Mouse (Mus musculus) forebrain, embryonic 13.5 days (tissue): ENCODE results near the gene Thyn1. TPM values are rescaled to one million over a fixed set of nuclear protein-coding genes. Genes with fewer than 3 reads are reported as not detected.

Source experiments
- ATAC-seq: fragments of 200-750 bp; cut with Nextera tagmentation; 2 replicates; pipeline ENCODE4 v1.8.0; 2017
- H3K27ac ChIP-seq: fragments of 300-500 bp; sonication (generic); 2 replicates; pipeline ENCODE4 v1.5.1; 2015; ENCODE audit warnings: inconsistent platforms, mild to moderate bottlenecking, moderate library complexity
- H3K27me3 ChIP-seq: fragments of 300-500 bp; sonication (generic); 2 replicates; pipeline ENCODE4 v1.6.1; 2015; ENCODE audit warnings: mild to moderate bottlenecking, inconsistent platforms
- H3K36me3 ChIP-seq: fragments of 300-500 bp; sonication (generic); 2 replicates; pipeline ENCODE4 v1.6.1; 2015; ENCODE audit warnings: mild to moderate bottlenecking, inconsistent platforms; ENCODE audit not compliant: poor library complexity, severe bottlenecking
- H3K4me1 ChIP-seq: fragments of 300-500 bp; sonication (generic); 2 replicates; pipeline ENCODE4 v1.6.1; 2015; ENCODE audit warnings: inconsistent platforms
- H3K4me2 ChIP-seq: fragments of 300-500 bp; sonication (generic); 2 replicates; pipeline ENCODE4 v1.6.1; 2015; ENCODE audit warnings: inconsistent platforms, mild to moderate bottlenecking, moderate library complexity
- H3K4me3 ChIP-seq: fragments of 300-500 bp; sonication (generic); 2 replicates; pipeline ENCODE4 v1.5.1; 2015; ENCODE audit warnings: mild to moderate bottlenecking, inconsistent platforms
- H3K9ac ChIP-seq: fragments of 300-500 bp; sonication (generic); 2 replicates; pipeline ENCODE4 v1.6.1; 2015; ENCODE audit warnings: mild to moderate bottlenecking, inconsistent platforms
- H3K9me3 ChIP-seq: fragments of 300-500 bp; sonication (generic); replicated peaks from 2 replicates; pipeline ENCODE4 v1.6.1; 2016; ENCODE audit warnings: inconsistent platforms
- WGBS: fragments of 180-500 bp; shearing (Covaris S2); methylation state at CpG from one replicate; pipeline ENCODE4 v1.1.7; 2015; 5-methylcytosine and 5-hydroxymethylcytosine counted together
- polyA plus RNA-seq: library from polyadenylated mRNA; unstranded; fragments of >200 nt; fragmentation: Nextera tagmentation; extraction: Ambion mirVana; gene quantifications from 2 replicates; pipeline ENCODE4 v1.2.1, GENCODE M21; 2015

The Thyn1 gene
- polyA plus RNA-seq, 1 experiment from 2014 or later = 154 TPM

DNA sequence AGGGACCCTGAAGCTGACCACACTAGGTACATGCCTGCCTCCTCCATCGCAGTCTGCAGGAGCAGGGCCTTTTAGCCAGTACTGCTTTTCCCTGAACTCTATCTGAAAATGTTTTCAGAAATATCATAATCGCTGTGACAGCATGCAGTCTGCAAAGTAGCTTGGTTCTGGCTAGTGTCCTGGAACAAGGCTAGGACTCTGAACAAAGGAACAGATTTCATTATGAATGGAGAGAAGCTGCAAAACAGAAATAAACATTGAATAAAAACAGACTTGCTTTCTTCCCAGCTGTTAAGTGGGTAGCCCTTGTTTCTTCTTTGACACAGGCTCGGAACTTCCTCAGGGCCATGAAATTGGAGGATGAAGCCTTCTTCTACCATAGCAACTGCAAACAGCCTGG, 5.7 kb downstream of the Thyn1 start:
- Histone ChIP-seq H3K36me3 (peaks cover 75% of the 10 kb centered on the region), H3K9ac (no peak overlapping the region), H3K27me3 (no peaks in the 10 kb centered on the region), H3K4me3 (no peak overlapping the region), H3K4me2 (no peak overlapping the region), H3K4me1 (peaks cover 15% of the 10 kb centered on the region), H3K9me3 (no peaks in the 10 kb centered on the region), H3K27ac (peak overlapping the region; percentile 55)
- 86% methylated on average over 3 of the region's 3 CpGs for WGBS
- ATAC-seq = no peak

DNA sequence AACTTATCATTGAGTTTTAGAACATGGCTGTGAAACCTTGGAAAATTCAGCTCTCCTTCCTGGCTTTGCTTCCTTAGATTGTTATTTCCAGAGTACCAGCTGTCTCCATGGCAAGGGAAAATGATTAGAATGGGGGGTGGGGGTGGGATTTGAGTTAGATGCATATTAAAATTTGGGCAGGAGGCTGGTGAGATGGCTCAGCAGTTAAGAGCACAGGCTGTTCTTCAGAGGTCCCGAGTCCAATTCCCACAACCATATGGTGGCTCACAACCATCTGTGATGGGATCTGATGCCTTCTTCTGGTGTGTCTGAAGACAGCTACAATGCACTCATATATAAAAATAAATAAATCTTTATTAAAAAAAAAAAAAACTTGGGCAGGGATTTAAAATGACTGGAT, 6.4 kb downstream of the Thyn1 start:
- 73% methylated on average over 1 of the region's 1 CpGs for WGBS
- Histone ChIP-seq H3K4me2 (no peak overlapping the region), H3K9me3 (no peaks in the 10 kb centered on the region), H3K27ac (no peak overlapping the region), H3K9ac (no peak overlapping the region), H3K36me3 (peaks cover 82% of the 10 kb centered on the region), H3K4me1 (peaks cover 8% of the 10 kb centered on the region), H3K27me3 (no peaks in the 10 kb centered on the region), H3K4me3 (no peak overlapping the region)
- ATAC-seq = peak; percentile 61

DNA sequence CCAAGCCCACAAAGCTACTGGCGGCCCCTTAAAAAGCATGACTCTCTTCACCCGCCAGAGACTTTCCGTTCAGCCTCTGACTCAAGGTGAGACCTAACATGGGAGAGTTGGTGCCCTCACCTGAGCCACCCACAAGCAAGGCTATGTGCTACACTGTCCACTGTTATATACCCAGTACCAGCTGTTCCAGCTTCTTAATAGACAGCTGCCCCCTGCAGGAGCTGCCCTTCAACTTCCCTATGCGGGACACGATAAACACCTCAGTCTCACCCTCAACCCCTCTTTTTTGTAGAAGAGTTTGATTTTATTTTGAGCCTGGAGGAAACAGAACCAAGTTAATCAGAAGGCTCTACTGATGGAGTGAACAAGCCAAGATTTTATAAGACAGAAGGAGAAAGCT, 7.4 kb downstream of the Thyn1 start:
- H3K9me3 ChIP-seq = no peaks in the 10 kb centered on the region
- H3K4me1 ChIP-seq = no peaks in the 10 kb centered on the region
- no peak overlapping the region for H3K4me2 ChIP-seq
- ATAC-seq = no peak
- WGBS = 94% methylated on average over 5 of the region's 5 CpGs
- no peak overlapping the region for H3K4me3 ChIP-seq
- no peaks in the 10 kb centered on the region for H3K27me3 ChIP-seq
- H3K27ac ChIP-seq = no peak overlapping the region
- H3K36me3 ChIP-seq = peaks cover 91% of the 10 kb centered on the region
- H3K9ac ChIP-seq = no peak overlapping the region

DNA sequence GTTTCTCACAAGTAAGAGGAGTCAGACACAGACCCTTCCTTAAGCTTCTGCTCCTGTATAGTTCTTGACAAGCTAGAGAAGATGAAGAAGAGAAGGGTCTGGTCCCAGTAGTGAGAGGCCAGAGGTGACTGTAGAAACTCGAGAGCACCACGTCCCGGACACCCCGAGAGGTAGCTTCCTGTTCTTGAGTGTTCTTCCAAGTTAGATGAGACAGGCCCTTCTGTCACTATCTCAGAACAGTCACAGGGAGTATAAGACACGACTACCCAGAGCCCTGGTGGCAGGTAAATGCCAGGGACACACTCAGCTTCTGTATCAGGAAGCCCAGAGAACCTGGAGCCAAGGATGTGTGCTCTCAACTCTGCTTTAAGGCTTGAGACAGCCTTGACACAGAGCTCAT, 9.7 kb downstream of the Thyn1 start:
- Histone ChIP-seq H3K9me3 (no peaks in the 10 kb centered on the region), H3K9ac (no peak overlapping the region), H3K36me3 (peaks cover 98% of the 10 kb centered on the region), H3K4me2 (no peak overlapping the region), H3K4me3 (no peak overlapping the region), H3K27me3 (no peaks in the 10 kb centered on the region), H3K4me1 (no peaks in the 10 kb centered on the region), H3K27ac (no peak overlapping the region)
- WGBS = 92% methylated on average over 5 of the region's 5 CpGs
- no peak for ATAC-seq

DNA sequence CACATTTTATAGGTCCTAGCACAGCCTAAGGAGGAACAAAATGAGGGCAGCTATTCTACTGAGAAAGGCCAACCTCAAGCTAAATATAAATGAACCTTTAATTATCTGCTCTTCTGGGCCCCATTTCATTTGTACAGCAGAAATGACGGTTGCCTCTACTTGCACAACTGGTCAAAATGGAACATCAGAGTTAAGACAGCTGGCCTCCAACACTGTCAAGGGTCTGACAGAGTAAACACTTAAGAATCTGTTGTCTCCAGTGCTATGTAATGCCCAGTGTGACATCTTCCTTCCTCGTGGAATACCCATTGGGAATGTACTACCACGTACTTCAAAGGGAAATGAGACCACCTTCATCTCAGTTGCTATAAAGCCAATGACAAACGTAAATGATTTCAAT, 12.1 kb downstream of the Thyn1 start:
- Histone ChIP-seq H3K4me1 (no peaks in the 10 kb centered on the region), H3K9ac (no peak overlapping the region), H3K4me2 (no peak overlapping the region), H3K27ac (no peak overlapping the region), H3K27me3 (no peaks in the 10 kb centered on the region), H3K36me3 (peaks cover 97% of the 10 kb centered on the region), H3K4me3 (no peak overlapping the region), H3K9me3 (no peaks in the 10 kb centered on the region)
- no peak for ATAC-seq
- 95% methylated on average over 4 of the region's 4 CpGs for WGBS

DNA sequence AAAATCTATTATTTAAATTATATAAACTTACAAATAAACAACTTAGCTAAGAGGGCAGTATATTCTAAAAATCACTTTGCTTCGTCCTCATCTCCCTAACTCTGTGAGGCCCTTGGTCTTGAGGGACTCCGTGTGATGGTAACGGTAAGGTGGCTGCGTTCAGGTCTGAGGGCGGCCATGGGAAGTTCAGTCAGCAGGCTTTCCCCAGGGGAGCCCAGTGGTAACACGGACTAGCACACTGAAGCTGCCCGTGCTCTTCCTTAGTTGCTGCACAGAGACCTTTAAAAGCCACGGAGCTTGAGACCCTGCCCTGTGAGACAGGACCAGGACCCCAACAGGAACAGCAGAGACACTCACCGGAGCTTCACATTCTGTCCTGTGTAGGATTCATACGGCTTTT, 19.5 kb downstream of the Thyn1 start:
- Histone ChIP-seq H3K27me3 (no peaks in the 10 kb centered on the region), H3K4me3 (no peak overlapping the region), H3K27ac (no peak overlapping the region), H3K36me3 (peaks cover 60% of the 10 kb centered on the region), H3K4me1 (no peaks in the 10 kb centered on the region), H3K9me3 (no peaks in the 10 kb centered on the region), H3K9ac (no peak overlapping the region), H3K4me2 (no peak overlapping the region)
- no peak for ATAC-seq
- 93% methylated on average over 10 of the region's 10 CpGs for WGBS

DNA sequence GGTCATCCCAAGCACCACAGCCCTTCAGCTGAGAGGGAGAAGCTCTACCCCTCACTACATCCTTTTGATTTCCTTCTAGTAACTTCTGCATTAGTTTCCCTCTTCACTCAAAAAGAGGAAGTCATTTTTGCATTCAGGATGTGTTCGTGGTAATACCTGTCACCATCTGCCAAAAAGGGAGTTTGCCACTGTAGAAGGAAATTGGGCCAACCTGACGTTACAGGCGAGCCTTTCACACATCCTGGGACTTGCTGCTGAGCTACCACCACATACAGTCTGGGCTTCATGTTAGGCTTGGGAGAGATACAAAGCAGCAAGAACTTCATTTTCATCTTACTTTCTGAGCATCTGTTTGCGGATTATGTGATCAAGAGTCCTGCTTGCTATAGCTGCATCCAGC, 24.2 kb downstream of the Thyn1 start:
- no peak overlapping the region for H3K4me3 ChIP-seq
- H3K27ac ChIP-seq = no peak overlapping the region
- H3K36me3 ChIP-seq = peaks cover 15% of the 10 kb centered on the region
- 91% methylated on average over 4 of the region's 4 CpGs for WGBS
- no peaks in the 10 kb centered on the region for H3K27me3 ChIP-seq
- peaks cover 30% of the 10 kb centered on the region for H3K4me1 ChIP-seq
- no peak overlapping the region for H3K9ac ChIP-seq
- no peaks in the 10 kb centered on the region for H3K9me3 ChIP-seq
- no peak for ATAC-seq
- H3K4me2 ChIP-seq = no peak overlapping the region

DNA sequence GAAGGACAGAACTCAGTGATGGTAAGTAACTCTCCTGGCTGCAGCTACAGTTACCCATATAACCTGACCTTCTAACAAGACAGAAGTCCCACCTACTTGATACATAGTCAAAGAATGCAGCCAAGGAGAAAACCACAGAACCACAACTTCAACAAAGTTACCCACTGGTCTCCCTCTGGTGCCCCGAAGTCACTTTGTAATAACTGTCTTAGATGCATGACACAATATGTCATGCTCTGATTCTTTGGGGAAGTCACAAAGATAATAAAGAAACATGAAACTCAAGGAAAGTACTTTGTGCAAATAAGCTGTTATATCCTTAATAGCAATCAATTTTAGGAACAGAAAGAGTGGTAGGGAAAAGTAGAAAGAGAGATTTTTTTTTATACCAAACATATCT, 27.2 kb downstream of the Thyn1 start:
- H3K4me3 ChIP-seq = no peak overlapping the region
- H3K4me1 ChIP-seq = peaks cover 41% of the 10 kb centered on the region
- no peak overlapping the region for H3K27ac ChIP-seq
- H3K27me3 ChIP-seq = no peaks in the 10 kb centered on the region
- 85% methylated on average over 1 of the region's 1 CpGs for WGBS
- H3K36me3 ChIP-seq = peaks cover 4% of the 10 kb centered on the region; the same call in 1 of the 2 replicates
- H3K9ac ChIP-seq = no peak overlapping the region
- ATAC-seq = no peak
- H3K9me3 ChIP-seq = no peaks in the 10 kb centered on the region
- H3K4me2 ChIP-seq = peak overlapping the region; percentile 76; the same call in 1 of the 2 replicates

DNA sequence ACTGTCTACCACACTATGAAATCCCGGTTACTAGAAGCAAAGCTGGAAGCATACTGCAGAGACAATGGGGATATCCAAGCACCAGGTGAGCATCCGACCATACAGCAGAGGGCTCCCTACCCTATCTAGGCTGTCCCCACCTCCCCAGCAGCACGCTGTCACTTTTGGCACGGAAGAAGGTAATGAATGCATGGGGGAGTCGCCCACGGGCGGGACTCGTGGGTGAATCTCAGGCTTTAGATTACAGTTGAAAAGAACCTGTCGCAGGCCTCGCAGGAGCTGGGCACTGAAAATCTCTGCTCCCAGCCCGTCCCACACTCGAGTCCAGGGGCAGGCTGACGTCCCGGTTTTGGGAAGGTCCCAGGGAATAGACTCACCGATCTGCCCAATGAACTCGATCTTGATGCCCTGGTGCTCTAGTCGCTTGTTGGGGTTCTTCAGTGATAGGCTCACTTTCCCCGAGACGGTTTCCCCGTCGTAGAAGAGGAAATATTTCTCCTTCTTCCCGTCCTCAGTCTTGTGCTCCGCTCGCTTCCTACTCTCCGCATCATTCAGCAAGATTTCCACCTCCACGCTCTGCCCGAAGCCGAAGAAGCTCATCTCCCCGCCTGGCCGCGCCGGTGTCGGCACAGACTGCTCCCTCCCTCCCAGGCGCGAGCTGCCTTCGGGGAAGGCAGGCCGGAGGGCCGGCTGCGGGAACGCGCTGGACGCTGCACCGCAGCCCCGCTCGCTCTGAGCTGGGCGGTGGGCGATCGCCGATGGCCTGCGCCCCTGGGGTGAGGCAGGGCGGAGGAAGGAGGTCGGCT, 29.7 kb downstream of the Thyn1 start:
- Histone ChIP-seq H3K36me3 (peaks cover 3% of the 10 kb centered on the region; the same call in 1 of the 2 replicates), H3K9me3 (no peaks in the 10 kb centered on the region), H3K9ac (peak overlapping the region; percentile 97), H3K4me1 (peaks cover 50% of the 10 kb centered on the region), H3K4me3 (peak overlapping the region; percentile 97), H3K27me3 (no peaks in the 10 kb centered on the region), H3K27ac (peak overlapping the region; percentile 92), H3K4me2 (peak overlapping the region; percentile 76)
- WGBS = 0% methylated on average over 51 of the region's 52 CpGs
- ATAC-seq = peak; percentile 41

DNA sequence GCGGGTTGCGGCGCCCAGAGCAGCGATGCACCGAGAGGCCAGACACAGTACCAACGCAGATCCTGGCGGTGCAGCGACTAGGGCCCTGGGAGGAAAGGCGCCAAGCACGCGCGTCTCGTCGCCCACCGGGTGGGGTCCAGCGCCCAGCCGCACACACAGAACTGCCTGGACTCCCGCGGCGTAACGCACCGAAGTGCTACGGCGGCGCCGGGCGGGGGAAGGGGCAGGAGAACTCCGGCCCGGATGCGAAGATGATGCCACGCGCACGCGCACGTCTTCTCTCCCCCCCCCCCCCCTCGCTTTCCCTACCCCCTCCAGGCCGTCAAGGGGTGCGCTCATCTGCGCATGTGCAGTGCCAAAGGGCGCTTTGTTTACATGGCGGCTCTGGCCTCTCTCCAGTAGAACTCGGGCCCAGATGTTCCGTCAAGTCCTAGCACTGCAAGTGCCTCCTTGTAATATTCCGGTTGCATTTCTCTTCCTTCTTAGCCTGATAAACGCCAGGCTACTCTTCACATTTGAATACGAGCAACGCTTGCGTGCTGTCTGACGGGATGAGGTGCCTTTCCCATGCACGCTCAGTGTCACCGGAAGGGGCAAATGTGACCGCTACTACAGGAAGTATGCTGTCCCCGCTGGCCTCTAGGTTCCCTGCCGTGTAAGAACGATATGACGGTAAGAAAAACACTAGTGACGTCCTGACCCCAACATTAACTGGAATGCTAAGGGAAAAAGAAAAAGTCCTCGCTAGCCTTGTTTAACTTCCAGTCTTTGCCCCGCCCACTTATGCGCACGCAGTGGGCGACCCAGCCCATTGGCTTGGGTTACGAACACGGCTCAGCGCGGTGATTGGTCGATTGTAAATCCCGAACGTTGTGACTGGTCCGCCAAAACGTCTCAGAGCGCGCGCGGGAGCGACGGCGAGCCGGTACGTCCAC, 30.6 kb downstream of the Thyn1 start, which contains the start of the genes Vps26b and Ncapd3:
Vps26b (minus strand) TSS at position 238 of the 935 bp plus-strand sequence.
Ncapd3 (plus strand) TSS at position 348 of the 935 bp plus-strand sequence.
- peak within 1 kb of the TSS; percentile 76 for H3K4me2 ChIP-seq
- peaks cover 3% of the 10 kb centered on the region; the same call in 1 of the 2 replicates for H3K36me3 ChIP-seq
- peaks cover 50% of the 10 kb centered on the region for H3K4me1 ChIP-seq
- WGBS = under 1% methylated on average over 67 of the region's 80 CpGs
- ATAC-seq = peak; percentile 95
- no peaks in the 10 kb centered on the region for H3K27me3 ChIP-seq
- H3K9me3 ChIP-seq = no peaks in the 10 kb centered on the region
- H3K4me3 ChIP-seq = peak within 1 kb of the TSS; percentile 97
- peak within 1 kb of the TSS; percentile 97 for H3K9ac ChIP-seq
- H3K27ac ChIP-seq = peak within 1 kb of the TSS; percentile 92

DNA sequence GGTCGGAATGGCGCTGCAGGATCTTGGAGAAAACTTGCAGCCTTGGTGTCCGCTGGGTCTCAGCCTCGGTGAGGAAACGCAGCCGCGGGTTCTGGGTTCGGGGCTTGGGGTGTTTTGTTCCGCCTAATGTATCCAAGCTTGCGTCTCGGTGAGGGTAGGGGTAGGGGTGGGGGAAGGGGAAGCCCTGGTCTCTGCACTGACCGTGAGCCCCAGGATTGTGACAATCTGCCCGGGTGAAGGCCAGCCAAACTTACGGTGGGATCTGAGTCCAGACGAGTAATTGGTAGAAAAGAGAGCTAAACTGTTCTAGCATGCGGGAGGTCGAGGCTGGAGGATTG, 31.2 kb downstream of the Thyn1 start:
- H3K27me3 ChIP-seq = no peaks in the 10 kb centered on the region
- H3K4me2 ChIP-seq = peak overlapping the region; percentile 76
- H3K4me1 ChIP-seq = peaks cover 50% of the 10 kb centered on the region
- H3K9ac ChIP-seq = peak overlapping the region; percentile 75
- peak overlapping the region; percentile 97 for H3K4me3 ChIP-seq
- under 1% methylated on average over 17 of the region's 17 CpGs for whole genome bisulfite sequencing
- H3K27ac ChIP-seq = peak overlapping the region; percentile 10; the same call in 1 of the 2 replicates
- H3K9me3 ChIP-seq = no peaks in the 10 kb centered on the region
- no peak; the same call in 1 of the 2 replicates for ATAC-seq
- peaks cover 3% of the 10 kb centered on the region; the same call in 1 of the 2 replicates for H3K36me3 ChIP-seq

DNA sequence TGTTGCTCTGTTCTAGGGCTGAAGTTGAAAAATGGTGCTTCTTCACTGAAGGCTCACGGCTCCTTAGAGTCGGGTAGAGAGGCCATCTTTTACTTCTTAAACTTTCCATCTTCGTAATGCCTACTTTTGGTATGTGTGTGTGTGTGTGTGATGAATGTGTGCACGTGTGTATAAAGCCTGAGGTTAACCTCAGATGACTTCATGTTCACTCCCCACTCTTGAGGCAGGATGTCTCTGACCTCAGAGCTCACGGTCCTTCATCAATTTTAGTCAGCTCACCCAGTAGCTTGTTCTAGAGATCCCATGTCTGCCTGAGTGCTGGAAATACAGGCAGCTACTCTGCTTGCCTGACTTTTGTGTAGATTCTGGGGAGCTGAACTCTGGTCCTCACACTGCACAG, 44.4 kb downstream of the Thyn1 start:
- Histone ChIP-seq H3K27me3 (no peaks in the 10 kb centered on the region), H3K4me3 (no peak overlapping the region), H3K36me3 (peaks cover 94% of the 10 kb centered on the region), H3K9ac (no peak overlapping the region), H3K9me3 (no peaks in the 10 kb centered on the region), H3K4me2 (no peak overlapping the region), H3K4me1 (no peaks in the 10 kb centered on the region), H3K27ac (no peak overlapping the region)
- ATAC-seq = no peak
- WGBS = 97% methylated on average over 5 of the region's 5 CpGs
